Mouse (Mus musculus) liver, embryonic 11.5 days (tissue): Measurements from ENCODE around the gene Sass6. TPM values are rescaled to one million over a fixed set of nuclear protein-coding genes. Genes with fewer than 3 reads are reported as not detected.

Experiments
- ATAC-seq: fragments of 200-750 bp; cut with Nextera tagmentation; replicated peaks from 2 replicates; pipeline ENCODE4 v1.8.0; 2017; ENCODE audit warnings: moderate number of reproducible peaks, mild to moderate bottlenecking, moderate TSS enrichment, moderate library complexity; ENCODE audit not compliant: low FRiP score
- DNase-seq: peaks from one replicate; pipeline ENCODE4 v3.0.0-alpha.2; 2017; ENCODE audit warnings: low spot score
- H3K27ac ChIP-seq: fragments of 300-500 bp; sonication (generic); 2 replicates; pipeline ENCODE4 v1.5.1; 2014; ENCODE audit warnings: mild to moderate bottlenecking, low read depth, low read length, control low read depth
- H3K27me3 ChIP-seq: fragments of 300-500 bp; sonication (generic); replicated peaks from 2 replicates; pipeline ENCODE4 v1.6.1; 2014; ENCODE audit warnings: low read length, mixed read lengths; ENCODE audit not compliant: control insufficient read depth, insufficient read depth
- H3K36me3 ChIP-seq: fragments of 300-500 bp; sonication (generic); 2 replicates; pipeline ENCODE4 v1.6.1; 2014; ENCODE audit warnings: mild to moderate bottlenecking, low read length, moderate library complexity, mixed read lengths; ENCODE audit not compliant: control insufficient read depth, insufficient read depth
- H3K4me1 ChIP-seq: fragments of 300-500 bp; sonication (generic); replicated peaks from 2 replicates; pipeline ENCODE4 v1.6.1; 2014; ENCODE audit warnings: low read length, mixed read lengths; ENCODE audit not compliant: control insufficient read depth, insufficient read depth
- H3K4me2 ChIP-seq: fragments of 300-500 bp; sonication (generic); 2 replicates; pipeline ENCODE4 v1.6.1; 2014; ENCODE audit warnings: mild to moderate bottlenecking, control low read depth, moderate library complexity
- H3K4me3 ChIP-seq: fragments of 300-500 bp; sonication (generic); 2 replicates; pipeline ENCODE4 v1.5.1; 2014; ENCODE audit warnings: low read depth, low read length, control low read depth
- H3K9ac ChIP-seq: fragments of 300-500 bp; sonication (generic); 2 replicates; pipeline ENCODE4 v1.6.1; 2014; ENCODE audit warnings: low read depth, low read length, control low read depth
- H3K9me3 ChIP-seq: fragments of 300-500 bp; sonication (generic); 2 replicates; pipeline ENCODE4 v1.6.1; 2016; ENCODE audit warnings: low read length, inconsistent platforms, mixed read lengths; ENCODE audit not compliant: control insufficient read depth
- WGBS: fragments of 180-500 bp; shearing (Covaris S2); extraction: QIAGEN DNeasy Blood & Tissue Kit; methylation state at CpG from one replicate; pipeline ENCODE4 v1.1.7; 2014; 5-methylcytosine and 5-hydroxymethylcytosine counted together
- polyA plus RNA-seq: library from polyadenylated mRNA; unstranded; fragments of >200 nt; fragmentation: Nextera tagmentation; extraction: Ambion mirVana; gene quantifications from 2 replicates; pipeline ENCODE4 v1.2.1, GENCODE M21; 2014

The Sass6 gene
- polyA plus RNA-seq, 1 experiment from 2014 or later, result 30.4 TPM

GRCm38 (mm10) chr3:116615318-116616068 is 20.7 kb downstream of the Sass6 start:
- H3K27ac ChIP-seq, result no peak overlapping the region
- H3K36me3 ChIP-seq, result peaks cover 19% of the 10 kb centered on the region; the same call in 1 of the 2 replicates
- H3K9ac ChIP-seq, result no peak overlapping the region
- no peak for DNase-seq
- no peaks in the 10 kb centered on the region for H3K27me3 ChIP-seq
- 77% methylated on average over 8 of the region's 8 CpGs for WGBS
- ATAC-seq, result no peak
- no peak overlapping the region for H3K4me2 ChIP-seq
- no peaks in the 10 kb centered on the region for H3K4me1 ChIP-seq
- no peaks in the 10 kb centered on the region for H3K9me3 ChIP-seq
- no peak overlapping the region for H3K4me3 ChIP-seq

DNA sequence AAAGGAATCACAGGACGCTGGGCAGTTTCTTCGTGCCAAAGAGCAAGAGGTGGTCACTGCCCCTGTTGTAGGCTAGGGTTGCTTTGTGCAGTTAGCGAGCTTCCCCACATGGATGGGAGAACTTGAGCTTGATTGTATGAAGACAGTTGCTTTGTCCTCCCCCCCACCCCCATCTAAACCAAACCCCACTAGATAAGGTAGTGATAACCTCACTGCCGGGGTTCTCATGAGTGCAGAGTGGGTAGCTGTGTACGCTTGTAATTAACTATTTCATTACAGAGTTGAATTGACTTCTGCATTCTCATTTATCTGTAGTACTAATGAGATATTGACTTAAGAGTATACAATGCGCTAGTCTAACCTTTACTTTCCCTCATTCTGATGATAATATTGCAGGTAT is 24.1 kb downstream of the Sass6 start:
- H3K36me3 ChIP-seq, result peaks cover 26% of the 10 kb centered on the region

GRCm38 (mm10) chr3:116620636-116621370 is 26.0 kb downstream of the Sass6 start:
- H3K27me3 ChIP-seq, result no peaks in the 10 kb centered on the region
- 74% methylated on average over 7 of the region's 7 CpGs for WGBS
- H3K4me2 ChIP-seq, result no peak overlapping the region
- DNase-seq (no peak), ATAC-seq (peak; percentile 77)
- H3K9me3 ChIP-seq, result no peaks in the 10 kb centered on the region
- peaks cover 21% of the 10 kb centered on the region for H3K36me3 ChIP-seq
- no peak overlapping the region for H3K9ac ChIP-seq
- no peak overlapping the region for H3K4me3 ChIP-seq
- H3K4me1 ChIP-seq, result no peaks in the 10 kb centered on the region
- H3K27ac ChIP-seq, result no peak overlapping the region

More for the DNA sequence above, 24.1 kb downstream of the Sass6 start:
- Histone ChIP-seq H3K4me3 (no peak overlapping the region), H3K9me3 (no peaks in the 10 kb centered on the region), H3K9ac (no peak overlapping the region), H3K27me3 (no peaks in the 10 kb centered on the region), H3K4me2 (no peak overlapping the region), H3K4me1 (no peaks in the 10 kb centered on the region), H3K27ac (no peak overlapping the region)
- no peak for DNase-seq
- WGBS, result 62% methylated on average over 6 of the region's 6 CpGs
- no peak for ATAC-seq

DNA sequence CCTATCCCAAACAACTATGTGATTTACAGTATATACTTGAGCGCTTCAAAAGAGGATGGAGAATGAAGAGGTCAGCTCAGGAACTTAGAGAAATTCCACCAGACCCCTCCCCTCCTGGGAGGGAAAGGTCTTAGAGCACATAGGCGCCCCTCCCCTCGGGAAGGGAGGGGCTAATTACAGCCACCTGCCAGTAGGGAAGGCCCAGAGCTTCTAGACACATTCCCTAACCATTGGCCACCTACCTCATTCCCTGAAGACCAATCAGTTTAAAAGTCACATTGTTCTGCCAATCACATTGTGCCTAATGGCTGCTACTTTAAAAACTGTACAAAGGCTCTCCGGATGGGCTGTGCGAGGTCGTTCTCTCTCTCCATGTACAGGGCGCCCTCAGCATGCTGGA is 27.9 kb downstream of the Sass6 start:
- Histone ChIP-seq H3K4me2 (no peak overlapping the region), H3K27ac (no peak overlapping the region), H3K4me1 (no peaks in the 10 kb centered on the region), H3K4me3 (no peak overlapping the region), H3K36me3 (peaks cover 21% of the 10 kb centered on the region), H3K9ac (no peak overlapping the region), H3K27me3 (no peaks in the 10 kb centered on the region), H3K9me3 (no peaks in the 10 kb centered on the region)
- DNase-seq, result no peak
- WGBS, result 92% methylated on average over 7 of the region's 7 CpGs
- ATAC-seq, result no peak

GRCm38 (mm10) chr3:116631459-116631858 is 36.7 kb downstream of the Sass6 start:
- 87% methylated on average over 1 of the region's 1 CpGs for WGBS
- peaks cover 15% of the 10 kb centered on the region; the same call in 1 of the 2 replicates for H3K36me3 ChIP-seq

GRCm38 (mm10) chr3:116632971-116633370 is 38.2 kb downstream of the Sass6 start:
- Histone ChIP-seq H3K27me3 (no peaks in the 10 kb centered on the region), H3K36me3 (peaks cover 22% of the 10 kb centered on the region; the same call in 1 of the 2 replicates), H3K4me3 (no peak overlapping the region), H3K4me1 (no peaks in the 10 kb centered on the region), H3K4me2 (no peak overlapping the region), H3K27ac (no peak overlapping the region), H3K9me3 (no peaks in the 10 kb centered on the region), H3K9ac (no peak overlapping the region)
- WGBS, result 86% methylated on average over 3 of the region's 3 CpGs
- ATAC-seq (no peak), DNase-seq (no peak)

More at GRCm38 (mm10) chr3:116631459-116631858, 36.7 kb downstream of the Sass6 start:
- Histone ChIP-seq H3K27me3 (no peaks in the 10 kb centered on the region), H3K4me3 (no peak overlapping the region), H3K9ac (no peak overlapping the region), H3K4me2 (no peak overlapping the region), H3K9me3 (no peaks in the 10 kb centered on the region), H3K27ac (no peak overlapping the region), H3K4me1 (no peaks in the 10 kb centered on the region)
- DNase-seq, result no peak
- ATAC-seq, result no peak

DNA sequence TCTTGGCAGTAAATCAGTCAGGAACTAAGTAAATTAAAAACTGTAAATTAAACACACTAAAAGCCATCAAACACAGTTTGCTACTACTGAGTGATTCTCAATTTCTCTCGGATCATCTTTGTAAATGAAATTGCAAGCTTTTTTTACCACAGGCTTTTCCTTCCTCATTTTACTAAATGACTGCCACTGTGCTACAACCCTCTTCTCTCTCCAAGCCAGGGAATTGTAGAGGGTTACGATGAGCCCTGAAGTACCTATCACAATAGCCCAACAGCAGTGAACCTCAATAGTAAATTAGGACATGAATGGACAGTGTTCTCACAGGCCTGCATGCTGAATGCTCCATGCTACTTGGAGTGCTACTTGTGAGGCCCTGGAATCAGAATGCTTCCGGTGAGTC is 39.3 kb downstream of the Sass6 start:
- Histone ChIP-seq H3K4me3 (no peak overlapping the region), H3K4me2 (no peak overlapping the region; the same call in 1 of the 2 replicates), H3K9ac (no peak overlapping the region), H3K27ac (no peak overlapping the region), H3K27me3 (no peaks in the 10 kb centered on the region), H3K4me1 (no peaks in the 10 kb centered on the region), H3K36me3 (peaks cover 29% of the 10 kb centered on the region; the same call in 1 of the 2 replicates), H3K9me3 (no peaks in the 10 kb centered on the region)
- 83% methylated on average over 3 of the region's 3 CpGs for WGBS
- DNase-seq (no peak), ATAC-seq (no peak)

DNA sequence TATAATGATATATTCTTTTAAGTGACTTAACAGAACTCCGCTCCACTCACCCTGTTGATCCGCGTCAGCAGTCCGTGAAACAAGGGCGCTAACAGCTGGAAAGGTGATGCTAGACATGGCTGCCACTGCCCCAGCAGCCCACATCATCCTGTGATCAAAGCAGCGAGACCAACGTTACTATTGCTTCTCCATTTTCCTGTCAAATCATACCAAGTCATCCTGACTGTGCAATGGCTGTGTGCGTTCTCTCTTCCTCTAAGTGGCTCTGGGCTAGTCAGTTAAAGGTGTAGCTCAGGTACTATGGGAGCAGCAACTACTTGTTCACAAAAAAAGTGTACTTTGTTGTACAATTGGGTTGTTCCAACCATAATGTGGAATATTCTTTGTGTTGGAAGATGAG is 40.1 kb downstream of the Sass6 start:
- Histone ChIP-seq H3K36me3 (peaks cover 36% of the 10 kb centered on the region), H3K4me2 (no peak overlapping the region), H3K9ac (no peak overlapping the region), H3K4me1 (no peaks in the 10 kb centered on the region), H3K4me3 (no peak overlapping the region), H3K27me3 (no peaks in the 10 kb centered on the region), H3K27ac (no peak overlapping the region), H3K9me3 (no peaks in the 10 kb centered on the region)
- 88% methylated on average over 8 of the region's 8 CpGs for WGBS
- ATAC-seq (no peak), DNase-seq (no peak)
